Mouse (Mus musculus): Measurements from ENCODE around the gene Zap70. TPM values are rescaled to one million over a fixed set of nuclear protein-coding genes. Genes with fewer than 3 reads are reported as not detected.

The Zap70 gene
- polyA plus RNA-seq (2016; fragmentation: Nextera tagmentation; extraction: Ambion mirVana), result 0.17 and 0.33 TPM in 2 replicates

- Histone ChIP-seq H3K9ac (no peak within 1 kb of the TSS), H3K9me3 (no peaks in the 10 kb centered on the region), H3K4me2 (replicated peaks) (no peak within 1 kb of the TSS), H3K27ac (no peak within 1 kb of the TSS), H3K4me3 (no peak within 1 kb of the TSS), H3K27me3 (replicated peaks) (no peaks in the 10 kb centered on the region), H3K36me3 (no peaks in the 10 kb centered on the region), H3K4me1 (no peaks in the 10 kb centered on the region)
- no peak for ATAC-seq (ENCODE audit: low FRiP score, low read depth)
- WGBS, result 82% methylated on average over 11 of the region's 11 CpGs
Measured at GRCm38 (mm10) chr1:36761568-36761967, at the start of gene Zap70. Gene Zap70 (plus strand): TSS chr1:36761798.

- no peaks in the 10 kb centered on the region for H3K9me3 ChIP-seq
- H3K4me3 ChIP-seq, result no peak within 1 kb of the TSS
- 76% methylated on average over 5 of the region's 5 CpGs for WGBS
- no peak within 1 kb of the TSS for H3K9ac ChIP-seq
- H3K4me1 ChIP-seq, result no peaks in the 10 kb centered on the region
- H3K36me3 ChIP-seq, result no peaks in the 10 kb centered on the region
- no peak within 1 kb of the TSS for H3K27ac ChIP-seq
- ATAC-seq (ENCODE audit: low FRiP score, low read depth), result no peak
- no peaks in the 10 kb centered on the region for H3K27me3 ChIP-seq (replicated peaks)
- H3K4me2 ChIP-seq (replicated peaks), result no peak within 1 kb of the TSS
Measured at GRCm38 (mm10) chr1:36714311-36714710, 47.3 kb upstream of the Zap70 start, which contains the start of gene Actr1b. Gene Actr1b (minus strand): TSS chr1:36714422.

GRCm38 (mm10) chr1:36718786-36719185 is 42.8 kb upstream of the Zap70 start:
- no peak overlapping the region for H3K9ac ChIP-seq
- 80% methylated on average over 1 of the region's 1 CpGs for WGBS
- H3K36me3 ChIP-seq, result no peaks in the 10 kb centered on the region
- H3K9me3 ChIP-seq, result no peaks in the 10 kb centered on the region
- peaks cover 6% of the 10 kb centered on the region; the same call in 1 of the 2 replicates for H3K4me1 ChIP-seq
- no peaks in the 10 kb centered on the region for H3K27me3 ChIP-seq (replicated peaks)
- no peak overlapping the region for H3K4me3 ChIP-seq
- no peak overlapping the region for H3K27ac ChIP-seq
- H3K4me2 ChIP-seq (replicated peaks), result no peak overlapping the region
- no peak for ATAC-seq (ENCODE audit: low FRiP score, low read depth)

- H3K27ac ChIP-seq, result no peak overlapping the region
Measured at GRCm38 (mm10) chr1:36723146-36724056, 38.2 kb upstream of the Zap70 start.

DNA sequence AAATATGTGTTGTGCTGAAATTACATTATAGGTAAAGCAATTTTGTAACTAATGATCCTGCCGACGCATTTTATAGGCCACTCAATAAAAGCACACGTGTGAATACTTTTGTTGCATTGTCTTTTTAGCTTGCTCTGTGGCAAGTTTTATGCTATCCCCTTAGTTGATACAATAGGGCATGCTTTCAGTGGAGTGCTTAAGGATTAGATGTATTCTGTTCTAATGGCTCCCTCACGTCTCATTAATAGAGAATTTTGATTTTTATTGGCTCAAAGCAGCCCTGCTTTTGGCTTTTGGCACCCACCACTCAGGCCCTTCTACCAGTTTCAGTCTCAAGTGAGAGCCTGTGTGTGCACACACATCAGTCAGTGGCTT is 37.6 kb upstream of the Zap70 start:
- Histone ChIP-seq H3K27ac (no peak overlapping the region), H3K4me3 (no peak overlapping the region), H3K36me3 (no peaks in the 10 kb centered on the region), H3K27me3 (replicated peaks) (no peaks in the 10 kb centered on the region), H3K9ac (no peak overlapping the region), H3K4me2 (replicated peaks) (no peak overlapping the region), H3K9me3 (no peaks in the 10 kb centered on the region), H3K4me1 (peaks cover 6% of the 10 kb centered on the region; the same call in 1 of the 2 replicates)
- WGBS, result 35% methylated on average over 4 of the region's 4 CpGs
- no peak for ATAC-seq (ENCODE audit: low FRiP score, low read depth)

More at GRCm38 (mm10) chr1:36723146-36724056, 38.2 kb upstream of the Zap70 start:
- no peak for ATAC-seq (ENCODE audit: low FRiP score, low read depth)
- WGBS, result 61% methylated on average over 16 of the region's 16 CpGs
- no peaks in the 10 kb centered on the region for H3K27me3 ChIP-seq (replicated peaks)
- H3K36me3 ChIP-seq, result no peaks in the 10 kb centered on the region
- peaks cover 6% of the 10 kb centered on the region; the same call in 1 of the 2 replicates for H3K4me1 ChIP-seq
- H3K4me3 ChIP-seq, result no peak overlapping the region
- H3K4me2 ChIP-seq (replicated peaks), result no peak overlapping the region
- H3K9me3 ChIP-seq, result no peaks in the 10 kb centered on the region
- no peak overlapping the region for H3K9ac ChIP-seq

- Histone ChIP-seq H3K27me3 (replicated peaks) (no peaks in the 10 kb centered on the region), H3K9ac (no peak overlapping the region), H3K36me3 (no peaks in the 10 kb centered on the region), H3K4me1 (no peaks in the 10 kb centered on the region), H3K27ac (no peak overlapping the region), H3K4me3 (no peak overlapping the region), H3K9me3 (no peaks in the 10 kb centered on the region), H3K4me2 (replicated peaks) (no peak overlapping the region)
- no peak for ATAC-seq (ENCODE audit: low FRiP score, low read depth)
- 16% methylated on average over 4 of the region's 4 CpGs for WGBS
Measured at GRCm38 (mm10) chr1:36737300-36737699, 24.3 kb upstream of the Zap70 start.

DNA sequence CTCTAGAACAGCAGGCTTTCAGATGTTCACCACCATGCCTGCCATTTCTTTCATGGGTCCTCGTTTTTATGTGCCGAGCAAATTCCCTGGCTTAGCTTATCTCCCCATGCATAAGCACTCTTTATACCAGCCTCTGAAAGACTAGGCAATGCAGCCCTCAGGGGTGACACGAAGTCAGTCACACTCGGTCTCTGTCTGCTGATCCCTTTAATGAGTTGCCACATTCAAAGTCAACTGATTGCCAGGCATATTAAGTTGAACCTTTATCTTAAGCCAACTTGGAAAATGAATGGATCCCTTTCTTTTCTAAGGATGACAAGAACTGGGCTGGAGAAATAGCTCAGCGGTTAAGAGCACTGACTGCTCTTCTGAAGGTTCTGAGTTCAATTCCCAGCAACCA is 22.4 kb upstream of the Zap70 start:
- Histone ChIP-seq H3K9ac (no peak overlapping the region), H3K27ac (no peak overlapping the region), H3K27me3 (replicated peaks) (no peaks in the 10 kb centered on the region), H3K36me3 (no peaks in the 10 kb centered on the region), H3K4me3 (no peak overlapping the region), H3K4me1 (peaks cover 2% of the 10 kb centered on the region), H3K4me2 (replicated peaks) (no peak overlapping the region), H3K9me3 (no peaks in the 10 kb centered on the region)
- WGBS, result 78% methylated on average over 5 of the region's 5 CpGs
- no peak for ATAC-seq (ENCODE audit: low FRiP score, low read depth)

- Histone ChIP-seq H3K4me3 (no peak overlapping the region), H3K27me3 (replicated peaks) (no peaks in the 10 kb centered on the region), H3K27ac (no peak overlapping the region), H3K36me3 (no peaks in the 10 kb centered on the region), H3K4me2 (replicated peaks) (no peak overlapping the region), H3K9ac (no peak overlapping the region), H3K4me1 (peaks cover 5% of the 10 kb centered on the region), H3K9me3 (no peaks in the 10 kb centered on the region)
- 85% methylated on average over 9 of the region's 9 CpGs for WGBS
- no peak for ATAC-seq (ENCODE audit: low FRiP score, low read depth)
Measured at GRCm38 (mm10) chr1:36743046-36743445, 18.6 kb upstream of the Zap70 start.

- ATAC-seq (ENCODE audit: low FRiP score, low read depth), result peak; percentile 48
- no peak overlapping the region for H3K9ac ChIP-seq
- peak overlapping the region; percentile 51 for H3K4me2 ChIP-seq (replicated peaks)
- no peaks in the 10 kb centered on the region for H3K36me3 ChIP-seq
- WGBS, result 26% methylated on average over 17 of the region's 17 CpGs
- no peaks in the 10 kb centered on the region for H3K9me3 ChIP-seq
- no peaks in the 10 kb centered on the region for H3K27me3 ChIP-seq (replicated peaks)
- no peak overlapping the region for H3K27ac ChIP-seq
- H3K4me1 ChIP-seq, result peaks cover 5% of the 10 kb centered on the region
- H3K4me3 ChIP-seq, result 0 out of 2 replicates have a peak overlapping the region, but pooled peaks have one; percentile 7
Measured at GRCm38 (mm10) chr1:36744268-36744944, 17.2 kb upstream of the Zap70 start.

DNA sequence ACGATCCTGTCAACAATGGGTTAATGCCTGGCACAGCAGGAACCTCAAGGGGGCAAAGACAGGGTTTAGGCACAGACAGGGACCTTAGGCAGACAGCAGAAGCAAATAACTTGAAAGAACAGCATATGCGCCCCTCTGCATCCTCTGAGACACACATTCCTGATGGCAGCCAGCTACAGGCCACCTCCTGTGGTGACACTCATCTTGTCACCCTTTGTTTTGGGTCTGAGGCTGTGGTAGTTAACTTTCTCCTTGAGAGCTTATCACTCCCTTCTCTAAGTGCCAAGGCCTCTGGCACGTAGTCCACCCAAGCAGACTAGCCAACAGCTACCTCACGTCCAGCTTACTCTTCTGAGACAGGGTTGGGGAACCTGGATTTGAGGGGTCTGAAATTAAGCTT is 15.9 kb upstream of the Zap70 start:
- H3K4me3 ChIP-seq, result no peak overlapping the region
- H3K27ac ChIP-seq, result no peak overlapping the region
- H3K9me3 ChIP-seq, result no peaks in the 10 kb centered on the region
- peaks cover 5% of the 10 kb centered on the region for H3K4me1 ChIP-seq
- H3K9ac ChIP-seq, result no peak overlapping the region
- no peak overlapping the region for H3K4me2 ChIP-seq (replicated peaks)
- ATAC-seq (ENCODE audit: low FRiP score, low read depth), result no peak
- H3K36me3 ChIP-seq, result no peaks in the 10 kb centered on the region
- 41% methylated on average over 4 of the region's 4 CpGs for WGBS
- H3K27me3 ChIP-seq (replicated peaks), result no peaks in the 10 kb centered on the region

- peaks cover 5% of the 10 kb centered on the region for H3K4me1 ChIP-seq
- H3K4me3 ChIP-seq, result no peak overlapping the region
- H3K9ac ChIP-seq, result no peak overlapping the region
- no peak overlapping the region for H3K27ac ChIP-seq
- H3K27me3 ChIP-seq (replicated peaks), result no peaks in the 10 kb centered on the region
- no peaks in the 10 kb centered on the region for H3K9me3 ChIP-seq
- H3K36me3 ChIP-seq, result no peaks in the 10 kb centered on the region
- no peak overlapping the region for H3K4me2 ChIP-seq (replicated peaks)
- no peak for ATAC-seq (ENCODE audit: low FRiP score, low read depth)
- 51% methylated on average over 15 of the region's 15 CpGs for WGBS
Measured at GRCm38 (mm10) chr1:36746452-36746851, 15.1 kb upstream of the Zap70 start.

DNA sequence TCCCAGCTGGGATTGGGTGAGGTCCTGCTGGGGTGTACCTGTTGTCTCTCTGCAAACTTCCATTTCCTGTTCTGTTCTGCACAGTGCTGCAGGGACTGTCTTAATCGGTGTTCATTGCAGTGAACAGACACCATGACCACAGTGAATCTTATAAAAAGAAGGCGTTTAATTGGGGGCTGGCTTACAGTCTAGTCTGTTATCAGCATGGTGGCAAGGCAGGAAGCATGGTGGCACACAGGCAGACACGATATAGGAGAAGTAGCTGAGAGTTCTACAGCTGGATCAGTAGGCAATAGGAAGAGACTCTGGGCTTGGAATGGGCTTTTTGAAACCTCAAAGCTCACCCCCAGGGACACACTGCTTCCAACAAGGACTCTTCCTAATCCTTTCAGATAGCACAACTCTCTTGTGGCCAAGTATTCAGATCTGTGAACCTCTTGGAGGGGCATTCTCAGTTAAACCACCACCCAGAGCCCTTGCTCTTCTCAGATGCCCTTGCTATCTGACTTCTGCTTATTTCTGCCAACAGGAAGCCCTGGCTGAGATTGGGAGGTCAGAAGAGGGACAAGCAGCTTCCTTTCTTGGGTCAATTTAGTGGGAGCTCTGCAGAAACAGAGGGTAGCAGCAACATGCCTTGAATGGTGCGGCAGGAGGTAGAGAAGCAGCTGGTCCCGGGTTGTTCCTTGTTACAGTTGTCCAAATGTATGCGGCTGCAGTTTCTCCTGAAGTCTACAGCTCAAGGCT is 7.5 kb upstream of the Zap70 start:
- no peaks in the 10 kb centered on the region for H3K9me3 ChIP-seq
- 86% methylated on average over 6 of the region's 6 CpGs for WGBS
- no peak overlapping the region for H3K27ac ChIP-seq
- H3K27me3 ChIP-seq (replicated peaks), result no peaks in the 10 kb centered on the region
- no peak overlapping the region for H3K4me2 ChIP-seq (replicated peaks)
- no peaks in the 10 kb centered on the region for H3K36me3 ChIP-seq
- no peak for ATAC-seq (ENCODE audit: low FRiP score, low read depth)
- H3K4me1 ChIP-seq, result no peaks in the 10 kb centered on the region
- H3K9ac ChIP-seq, result no peak overlapping the region
- H3K4me3 ChIP-seq, result no peak overlapping the region
